Mouse (Mus musculus) heart, postnatal 0 days (tissue): ENCODE measurements around the gene Scamp2.

Source experiments
- CTCF ChIP-seq: IDR thresholded peaks from 2 replicates; pipeline ENCODE4 v1.5.1; 2016; ENCODE audit warnings: antibody characterized with exemption, control low read depth, low read depth
- EP300 ChIP-seq: IDR thresholded peaks from 2 replicates; pipeline ENCODE4 v1.6.1; 2016; ENCODE audit warnings: antibody characterized with exemption, low read depth

DNA sequence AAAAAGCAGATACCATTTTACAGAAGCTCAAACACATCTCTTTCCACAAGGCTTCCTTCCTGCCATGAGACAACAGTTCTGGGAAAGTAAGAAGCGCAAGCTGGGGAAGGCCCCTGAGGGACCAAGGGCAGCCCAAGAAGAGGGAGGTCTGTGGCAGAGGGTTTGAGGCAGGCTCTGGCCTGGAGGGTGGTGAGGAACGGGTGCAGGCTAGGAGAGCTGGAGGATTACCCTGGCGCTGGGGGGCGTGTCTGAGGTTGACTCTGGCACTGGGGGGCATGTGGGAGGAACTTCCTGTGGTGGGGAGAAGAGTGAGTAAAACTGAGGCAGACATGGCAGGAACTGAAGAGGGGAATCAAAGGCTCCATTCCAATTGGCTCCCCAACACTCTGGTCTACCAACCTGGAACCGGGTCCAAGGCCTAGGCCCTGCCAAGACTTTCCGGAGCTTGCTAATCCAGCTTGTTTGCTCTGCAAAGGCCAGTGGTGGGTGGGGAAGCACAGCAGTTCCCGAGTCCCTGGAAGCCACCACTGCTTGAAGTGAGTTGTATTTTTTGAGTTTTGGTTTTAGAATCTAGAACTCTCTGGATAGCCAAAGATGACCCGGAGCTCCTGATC lies 56.9 kb downstream of the Scamp2 start:
- TF ChIP-seq CTCF: no peak
- TF ChIP-seq EP300: no peak
